Mouse (Mus musculus): ENCODE measurements around the gene Pla2g2c.

DNA sequence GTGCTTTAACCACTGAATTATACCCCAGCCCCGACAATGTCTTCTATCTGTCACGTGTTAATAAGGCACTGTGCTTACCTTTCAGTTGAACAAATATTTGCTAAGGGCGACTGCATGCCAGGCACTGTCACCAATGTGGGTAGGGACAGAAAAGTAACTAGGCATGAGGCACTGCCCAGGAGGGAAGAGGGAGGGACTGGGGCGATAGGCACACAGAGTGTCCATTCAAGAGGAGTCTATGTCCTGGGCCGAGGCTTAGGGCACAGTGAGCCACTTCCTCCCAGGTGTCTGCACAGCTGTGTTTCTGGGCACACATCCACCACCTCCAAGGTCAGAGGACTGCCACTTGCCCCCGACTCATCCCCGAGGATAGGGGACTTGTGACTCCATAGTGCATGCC is 12.4 kb downstream of the Pla2g2c start, which contains the start of gene Ubxn10:
- TF ChIP-seq CTCF (IDR thresholded peaks at IDR 0.05; ENCODE audit: low read depth) (no peak), EP300 (IDR thresholded peaks at IDR 0.05; ENCODE audit: low read depth) (no peak)
